Mouse (Mus musculus) heart, postnatal 36 days (tissue): ENCODE measurements around the gene Nav1. TPM values are rescaled to one million over a fixed set of nuclear protein-coding genes. Genes with fewer than 3 reads are reported as not detected.

Experiments
- DNase-seq, 2 experiments: peaks; one replicate each; pipeline ENCODE4 v3.0.0; 2021 to 2022
- intact Hi-C: fragments of 180-260 bp; cut with DNase I; formaldehyde crosslinking; loops from one replicate; pipeline ENCODE4 v1.15.1; 2025
- total RNA-seq, 2 experiments: library from RNA; stranded (reverse); gene quantifications; 2 replicates each; pipeline ENCODE4 v1.2.3; 2021

The Nav1 gene
- total RNA-seq, 2 experiments from 2014 or later, result 18.6 to 20.8 TPM

DNA sequence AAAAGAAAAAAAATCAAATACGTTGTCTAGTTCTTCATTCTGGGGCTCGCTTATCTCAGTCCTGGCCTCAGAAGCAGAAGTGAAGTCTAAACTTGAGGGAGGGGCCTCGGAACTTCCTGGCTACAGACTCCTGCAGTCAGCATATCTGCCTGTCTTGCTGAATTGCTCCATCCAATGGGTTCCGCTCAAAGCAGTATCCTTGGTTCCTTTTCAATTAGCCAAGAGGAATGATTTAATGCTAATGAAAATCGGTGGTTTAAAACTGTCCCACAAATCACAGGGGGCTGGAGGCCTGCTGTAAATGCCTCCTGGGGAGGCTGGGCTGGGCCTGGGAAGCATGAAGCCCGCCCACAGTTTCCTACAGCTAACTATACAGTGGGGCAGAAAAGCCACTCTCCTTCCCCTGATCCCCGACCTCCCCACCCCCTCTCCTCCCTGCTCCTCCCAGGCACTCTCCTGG is 12.9 kb upstream of the Nav1 start:
- peak in 1 of 2 experiments; percentile 23 for DNase-seq

DNA sequence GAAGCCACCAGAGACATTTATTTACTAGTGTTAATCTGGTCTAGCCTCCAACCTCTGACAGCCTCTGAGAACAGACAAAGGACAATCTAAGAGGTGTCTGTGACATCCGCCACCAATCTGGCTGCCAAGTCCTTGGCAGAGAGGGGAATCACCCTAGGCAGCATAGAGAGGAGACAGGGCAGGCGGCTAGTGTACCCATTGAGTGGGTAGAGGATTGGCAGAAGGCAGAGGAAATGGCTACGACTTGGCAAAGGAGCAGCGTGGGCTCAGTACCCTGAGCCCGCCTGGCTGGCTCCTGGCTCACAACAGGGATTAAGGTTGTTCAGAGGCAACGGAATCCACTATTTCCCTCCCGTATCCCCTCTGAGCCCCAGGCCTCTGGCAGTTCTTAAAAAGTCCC is 12.0 kb upstream of the Nav1 start:
- no peak for DNase-seq
- intact Hi-C loops, result loop anchor here (5.0 kb wide), 1 partner anchor 72 kb away; no protein-coding TSS in a partner anchor

More for the DNA sequence above, 12.9 kb upstream of the Nav1 start:
- intact Hi-C loops, result loop anchor here (5.0 kb wide), 1 partner anchor 73 kb away; no protein-coding TSS in a partner anchor

DNA sequence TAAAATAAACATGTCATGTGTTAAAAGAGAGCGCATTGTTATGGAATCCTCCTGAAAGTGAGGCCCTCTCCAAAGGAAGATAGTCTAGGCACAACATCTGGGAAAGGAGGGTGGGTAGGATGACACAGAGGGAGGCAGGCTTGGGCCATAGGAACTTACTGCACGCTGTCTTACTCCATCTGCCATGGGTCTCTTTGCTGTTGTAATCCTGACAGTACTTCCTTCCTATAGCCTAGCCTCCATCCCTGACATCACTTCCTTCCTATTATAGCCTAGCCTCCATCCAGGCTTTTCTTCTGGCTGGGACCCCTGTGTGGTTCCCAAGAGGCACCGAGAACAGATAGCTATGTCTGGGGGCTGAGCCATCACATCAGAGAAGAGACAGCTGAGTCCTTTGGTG is 10.2 kb upstream of the Nav1 start:
- intact Hi-C loops, result loop anchor here (5.0 kb wide), 1 partner anchor 70 kb away; no protein-coding TSS in a partner anchor
- DNase-seq, result no peak

DNA sequence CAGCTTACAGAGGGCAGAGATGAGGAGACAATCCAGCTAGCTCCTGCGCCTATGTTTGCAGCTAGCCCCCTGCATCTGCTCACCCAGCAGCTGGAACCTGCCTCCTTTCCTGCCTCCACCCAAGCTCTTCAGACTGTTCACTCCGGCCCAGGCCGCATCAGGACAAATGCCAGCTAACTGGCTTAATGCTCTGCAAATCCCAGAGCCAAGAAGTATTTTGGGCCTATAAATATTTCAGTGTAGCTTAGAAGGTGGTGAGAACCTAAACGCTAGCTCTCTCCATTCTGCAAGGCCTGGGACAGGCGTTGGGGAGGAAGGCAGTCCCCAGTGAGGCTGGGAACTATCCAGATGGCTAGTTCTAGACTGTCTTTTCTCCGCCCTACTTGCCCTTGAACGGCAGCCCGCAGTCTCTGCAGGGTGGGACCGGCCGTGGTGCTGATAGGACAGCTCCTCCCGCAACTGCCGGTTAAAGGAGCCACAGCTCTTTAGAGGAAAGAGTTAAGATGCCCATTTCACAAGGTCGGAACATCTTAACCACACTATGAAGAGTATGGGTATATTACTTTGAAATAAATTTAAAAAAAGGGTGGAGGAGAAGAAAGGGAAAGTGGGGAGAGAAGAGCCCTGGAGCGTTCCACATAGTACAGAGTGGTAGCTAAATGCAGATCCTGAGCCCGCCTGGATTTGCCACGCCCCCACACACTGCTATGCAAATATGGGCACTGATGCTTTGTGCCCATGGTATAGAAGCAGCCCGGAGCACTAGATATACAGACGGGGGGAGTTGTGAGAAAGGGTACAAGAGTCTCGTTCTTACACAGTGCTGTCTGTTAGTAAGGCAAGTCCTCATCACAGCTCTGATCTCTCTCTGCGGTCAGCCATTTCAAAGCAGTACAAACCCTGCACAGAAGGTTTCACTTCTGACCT is 8.9 kb upstream of the Nav1 start:
- intact Hi-C loops, result loop anchor here (5.0 kb wide), 1 partner anchor 69 kb away; no protein-coding TSS in a partner anchor
- DNase-seq, result peak; percentile 75 to 77

DNA sequence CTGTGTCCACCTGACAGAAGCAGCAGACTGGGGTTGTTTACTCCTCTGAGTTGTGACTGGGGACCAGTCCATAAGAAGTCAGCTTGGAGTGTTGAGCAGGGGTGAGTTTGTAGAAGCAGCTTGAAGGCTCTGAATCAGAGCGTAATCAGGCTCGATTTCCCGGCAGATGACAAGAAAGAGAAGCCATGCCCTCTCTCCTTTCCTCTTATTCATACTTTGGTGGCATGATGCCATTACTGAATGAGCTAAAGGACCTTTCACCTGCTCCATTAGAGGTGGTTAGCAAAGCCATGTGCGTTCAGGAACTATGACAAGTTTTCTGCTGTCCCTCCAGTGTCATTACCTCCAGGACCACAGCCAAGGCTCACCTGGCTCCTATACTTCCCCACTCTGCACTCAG is 2.5 kb upstream of the Nav1 start:
- intact Hi-C loops, result no loop called here

DNA sequence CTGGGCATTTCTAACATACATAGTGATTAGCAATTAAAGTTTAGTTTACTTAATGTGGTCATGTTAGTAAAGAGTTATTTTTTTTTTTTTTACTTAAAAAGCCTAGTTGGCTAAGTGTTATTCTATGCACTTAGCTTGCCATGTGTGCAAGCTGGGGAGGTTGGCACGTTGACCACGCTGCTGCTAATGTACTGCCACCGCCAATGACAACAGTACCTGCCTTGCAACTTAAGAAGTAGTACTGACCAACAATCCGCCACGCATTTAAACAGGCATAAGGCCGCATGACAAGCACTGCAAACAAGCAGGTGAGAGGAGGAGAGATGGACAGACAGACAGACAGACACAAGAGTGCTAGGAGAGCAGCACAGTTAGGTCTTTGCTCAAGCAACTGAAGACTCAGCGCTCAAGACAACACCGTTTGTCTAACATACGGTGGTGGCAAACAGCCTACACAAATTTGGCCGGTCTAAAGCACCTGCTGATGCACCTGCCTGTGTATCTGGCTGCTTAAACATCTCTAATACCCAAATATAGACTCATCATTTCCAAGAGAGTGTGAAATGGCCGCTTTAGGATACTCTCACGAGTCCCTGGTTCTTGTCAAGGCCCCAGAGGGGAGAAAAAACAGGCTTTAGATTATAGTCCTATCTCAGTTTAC is 610 bp downstream of the Nav1 start:
- no peak for DNase-seq
- intact Hi-C loops, result no loop called here

More for the DNA sequence above, 2.5 kb upstream of the Nav1 start:
- DNase-seq, result no peak

DNA sequence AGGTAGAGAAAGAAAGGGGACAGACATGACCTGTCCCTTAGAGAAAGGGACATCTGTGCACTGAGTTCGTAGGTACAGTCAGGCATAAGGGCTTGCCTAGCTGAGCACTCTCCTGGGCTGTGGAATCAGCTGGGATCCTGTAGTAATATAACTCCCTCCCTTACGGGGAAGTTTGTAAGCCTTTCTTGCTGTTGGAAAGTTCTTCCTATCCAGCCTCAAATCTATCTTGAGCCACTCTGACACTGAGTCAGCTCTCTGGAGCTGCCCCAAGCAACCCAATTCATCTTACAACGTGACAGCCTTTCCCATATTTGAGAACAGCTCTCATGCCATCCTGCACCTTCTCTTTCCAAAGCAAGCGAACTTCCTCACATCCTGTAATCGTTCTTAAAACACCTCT is 1.6 kb downstream of the Nav1 start:
- no peak for DNase-seq
- intact Hi-C loops, result no loop called here

DNA sequence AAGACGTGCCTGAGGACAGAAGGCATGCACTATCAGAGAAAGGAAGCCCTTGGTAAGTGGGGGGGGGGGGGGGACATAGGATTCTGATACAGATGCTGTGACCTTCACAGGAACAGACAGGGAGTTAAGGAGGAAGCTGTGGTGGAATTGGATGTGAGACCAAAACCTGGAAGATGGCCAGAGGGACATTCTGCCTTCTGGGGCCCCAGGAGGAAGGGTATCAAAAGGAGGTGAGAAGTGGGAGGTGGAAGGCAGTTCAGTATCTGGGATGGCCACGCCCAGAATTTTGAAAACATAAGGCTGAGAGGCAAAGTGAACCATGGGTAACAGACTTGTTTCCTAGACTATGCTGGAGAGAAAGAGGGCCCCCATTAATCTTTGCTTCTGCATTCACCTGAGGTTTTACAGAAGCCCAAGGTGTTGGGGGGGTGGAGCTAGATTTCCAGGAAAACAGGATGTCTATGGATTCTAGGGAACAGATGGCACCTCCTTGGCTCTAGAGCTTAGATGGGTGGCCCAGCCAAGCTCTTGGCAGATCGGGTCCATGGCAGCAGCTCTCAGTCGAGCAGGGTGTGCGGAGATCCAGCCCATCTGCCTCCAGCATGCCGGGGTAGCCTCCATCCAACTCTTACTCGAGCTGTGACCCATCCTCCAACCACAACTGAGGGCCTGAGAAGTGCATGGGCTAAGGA is 2.6 kb downstream of the Nav1 start:
- DNase-seq, result no peak
- intact Hi-C loops, result no loop called here

DNA sequence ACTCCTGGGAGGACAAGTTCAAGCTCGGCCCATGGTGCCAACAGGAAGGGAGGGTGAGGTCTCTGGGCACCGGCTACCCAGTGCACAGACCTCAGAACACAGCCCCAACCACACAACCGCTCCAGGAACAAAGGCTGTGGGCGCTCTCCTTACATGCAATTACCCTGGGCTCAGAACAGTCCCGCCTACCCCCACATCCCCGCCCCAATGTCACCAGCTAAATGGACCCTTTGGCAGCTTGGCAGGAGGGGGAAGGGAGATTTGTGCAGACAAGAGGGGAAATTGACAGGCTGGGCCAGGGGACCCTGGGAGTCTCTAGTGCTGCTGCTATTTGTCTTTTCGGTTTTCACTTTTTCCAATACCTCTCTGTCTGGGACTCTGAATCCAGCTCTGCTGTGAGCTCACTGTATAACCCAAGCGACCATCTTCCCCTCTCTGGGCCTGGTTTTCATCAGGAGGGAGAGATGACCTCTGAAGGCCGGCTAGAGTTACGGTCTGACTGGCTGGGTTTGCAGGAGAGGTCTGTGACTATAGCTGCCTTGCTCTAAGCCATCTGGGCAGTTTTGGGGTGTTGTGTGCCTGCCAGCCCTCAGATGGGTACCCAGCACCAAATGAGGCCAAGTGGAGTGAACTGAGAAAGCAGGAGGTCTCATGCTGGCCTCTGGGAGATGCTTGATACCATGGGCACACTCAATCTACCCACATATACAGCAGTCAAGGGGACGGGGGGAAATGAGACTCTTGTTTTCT is 3.8 kb downstream of the Nav1 start:
- intact Hi-C loops, result no loop called here
- DNase-seq, result no peak

DNA sequence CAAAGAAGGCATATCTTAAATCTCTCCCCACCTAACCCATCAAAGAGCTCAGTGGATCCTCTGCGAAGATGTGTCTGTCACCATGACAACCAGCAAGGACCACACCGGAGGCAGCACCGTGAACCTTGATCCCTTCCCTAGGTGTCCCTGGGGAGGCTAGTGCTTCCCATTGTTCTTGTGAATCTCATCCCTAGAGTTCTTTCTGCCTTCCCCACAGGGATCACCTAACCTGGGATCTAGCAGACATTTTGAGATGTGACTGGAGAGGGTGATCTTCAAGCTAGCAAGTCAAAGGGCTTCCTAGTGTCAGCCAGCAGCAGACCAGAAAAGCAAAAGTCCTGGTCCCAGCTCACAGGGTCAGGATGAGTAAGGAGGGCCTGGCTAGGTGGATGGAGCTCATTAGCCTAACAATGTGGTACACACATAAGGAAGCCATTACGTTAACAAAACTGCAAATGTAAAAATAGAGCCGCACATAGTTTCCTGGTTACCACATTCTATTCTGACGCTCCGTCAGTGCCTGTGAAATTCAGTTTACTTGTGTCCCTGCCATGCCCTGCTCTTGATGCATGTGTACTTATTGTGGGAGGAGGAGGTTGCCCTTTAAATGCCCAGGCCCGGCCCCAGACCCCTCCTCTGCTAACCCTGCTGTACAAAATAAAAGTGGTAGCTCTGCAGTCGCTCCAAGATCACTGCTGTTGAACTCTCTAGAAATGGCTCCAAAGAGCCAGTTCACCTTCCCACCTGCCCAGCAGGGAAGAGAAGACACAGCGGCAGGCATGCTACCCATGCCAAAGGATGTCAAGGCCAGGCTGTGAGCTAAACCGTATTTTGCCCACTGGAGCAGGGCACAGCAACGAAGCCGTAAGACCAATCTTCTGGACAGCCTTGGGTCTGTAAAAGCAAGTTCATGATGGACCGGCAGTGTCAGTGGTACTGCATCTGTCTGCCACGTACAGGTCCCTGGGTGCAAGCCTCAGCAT is 6.8 kb downstream of the Nav1 start:
- intact Hi-C loops, result no loop called here
- DNase-seq, result no peak

DNA sequence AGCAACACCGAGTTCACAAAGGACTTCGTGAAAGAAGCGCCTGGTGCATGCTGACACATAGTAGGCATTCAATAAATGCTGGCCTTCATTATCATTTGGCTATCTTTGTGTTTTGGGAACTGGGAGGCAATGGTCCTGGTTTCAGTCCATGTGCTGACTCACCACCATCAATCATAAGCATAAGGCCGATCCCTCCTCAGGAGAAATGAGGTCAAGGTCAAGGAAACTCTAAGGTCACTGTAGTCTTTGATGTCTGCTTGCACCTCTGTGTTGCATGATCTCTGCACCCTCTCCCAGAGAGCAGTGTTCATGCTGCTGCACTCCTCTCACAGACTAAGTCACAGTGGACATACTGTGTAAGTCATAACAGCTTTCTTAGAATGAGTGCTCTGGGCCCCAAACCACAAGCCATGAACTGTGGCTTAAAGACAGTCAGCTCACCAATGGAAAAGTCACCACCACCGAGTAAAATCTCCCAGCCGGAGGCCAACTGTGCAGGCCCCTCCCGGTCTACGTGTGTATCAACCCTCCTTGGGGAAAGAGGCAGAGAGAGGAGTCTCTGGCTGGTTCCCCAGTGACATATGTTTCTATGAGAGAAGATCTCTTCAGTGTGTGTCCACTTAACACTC is 8.7 kb downstream of the Nav1 start:
- DNase-seq, result no peak
- intact Hi-C loops, result no loop called here

DNA sequence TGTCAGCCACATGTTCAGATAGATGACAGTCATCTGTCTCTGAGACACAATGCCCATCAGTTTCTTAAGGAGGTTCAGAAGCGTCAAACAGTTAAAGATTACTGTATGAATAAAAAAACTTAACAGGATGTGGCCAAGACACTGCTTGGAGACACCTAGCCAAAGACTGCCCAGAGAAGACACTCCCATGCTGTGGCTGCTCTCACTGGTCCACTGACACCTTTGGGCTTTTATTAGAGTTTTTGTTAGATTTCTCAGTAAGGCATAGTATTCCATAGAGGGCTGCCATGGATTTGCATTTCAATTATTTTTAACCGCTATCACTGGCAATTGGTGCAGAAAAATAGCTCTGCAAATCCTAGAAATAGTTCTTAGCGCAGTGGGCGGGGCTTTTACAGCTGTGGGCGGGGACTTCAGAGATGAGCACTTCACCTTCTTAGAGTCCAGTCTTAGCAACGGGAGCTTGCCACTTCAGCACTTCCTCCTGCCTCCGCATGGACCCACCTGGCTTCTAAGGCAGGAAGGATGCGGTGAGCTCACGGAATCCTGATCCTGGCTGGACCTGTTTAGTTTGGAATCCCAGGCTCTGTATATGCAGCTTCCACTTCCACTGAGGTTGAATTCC is 12.7 kb downstream of the Nav1 start:
- no peak for DNase-seq
- intact Hi-C loops, result loop anchor here (5.0 kb wide), 1 partner anchor 132 kb away; no protein-coding TSS in a partner anchor

DNA sequence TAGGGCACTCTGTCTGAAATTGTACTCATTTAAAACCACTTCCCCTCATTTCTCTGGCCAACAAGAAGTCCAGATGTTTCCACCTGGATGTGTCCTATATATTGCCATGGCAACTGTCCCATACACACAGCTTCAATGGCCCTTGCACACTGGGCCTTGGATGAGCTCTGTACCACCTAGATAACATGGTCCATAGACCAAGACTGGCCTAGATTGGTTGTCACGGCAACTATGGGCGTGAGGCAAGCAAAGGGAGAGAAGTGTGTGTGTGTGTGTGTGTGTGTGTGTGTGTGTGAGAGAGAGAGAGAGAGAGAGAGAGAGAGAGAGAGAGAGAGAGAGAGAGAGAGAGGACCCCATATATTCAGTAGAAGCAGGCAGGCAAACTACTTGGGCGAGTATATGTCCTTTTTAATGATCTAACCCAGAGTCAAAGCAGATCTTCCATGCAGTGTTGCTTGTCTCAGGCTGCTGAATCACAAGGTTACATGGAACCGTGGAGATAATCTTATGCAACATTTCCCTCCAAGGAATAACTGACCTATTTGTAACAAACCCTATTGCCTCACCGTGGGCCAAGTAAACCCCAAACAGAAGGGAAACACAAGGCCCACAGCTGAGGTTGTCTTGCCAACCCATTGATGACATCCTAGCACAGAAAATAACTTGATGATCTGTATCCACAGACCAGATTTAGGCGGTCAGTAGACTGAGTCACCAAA is 13.4 kb downstream of the Nav1 start:
- intact Hi-C loops, result loop anchor here (5.0 kb wide), 1 partner anchor 131 kb away; no protein-coding TSS in a partner anchor
- no peak for DNase-seq

DNA sequence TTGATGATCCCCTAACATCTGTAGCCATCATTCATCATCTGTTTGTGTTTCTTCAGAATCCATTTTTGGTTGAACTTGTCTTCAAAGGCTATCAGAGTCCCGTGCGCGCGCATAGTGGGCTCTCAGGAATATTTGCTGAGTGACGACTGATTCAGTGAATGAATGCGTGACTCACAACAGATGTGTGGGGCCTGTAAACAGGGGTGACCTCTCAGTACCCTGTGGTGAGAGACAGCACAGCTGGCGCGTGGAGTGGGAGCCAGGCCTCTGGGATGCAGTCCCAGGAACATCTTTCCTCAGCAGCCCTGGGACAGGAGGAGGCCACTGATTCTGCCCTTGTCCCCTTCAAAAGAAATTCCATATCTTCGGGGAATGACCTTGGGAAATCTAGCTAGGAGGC is 16.3 kb downstream of the Nav1 start:
- intact Hi-C loops, result loop anchor here (5.0 kb wide), 1 partner anchor 128 kb away; no protein-coding TSS in a partner anchor
- peak; percentile 56 to 64 for DNase-seq

DNA sequence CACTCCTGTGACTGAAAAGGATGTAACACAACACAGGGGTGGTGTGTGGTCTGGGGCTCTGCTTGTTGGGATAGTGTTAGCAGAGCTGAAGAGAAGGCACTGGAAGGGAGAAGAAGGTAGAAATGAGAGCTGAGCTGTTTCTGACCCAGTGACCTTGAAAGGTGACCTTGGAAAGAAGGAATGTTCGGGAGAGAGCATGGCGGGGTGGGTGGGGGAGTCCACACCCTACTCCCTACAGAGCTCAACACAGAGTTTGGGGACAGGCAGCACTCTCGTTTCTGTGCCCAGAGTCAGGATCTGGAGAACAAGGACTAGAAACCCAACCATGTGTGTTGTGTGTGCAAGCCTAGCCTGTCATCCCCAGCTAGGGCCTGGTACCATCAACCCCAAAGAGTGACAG is 18.1 kb downstream of the Nav1 start:
- DNase-seq, result no peak
- intact Hi-C loops, result no loop called here

DNA sequence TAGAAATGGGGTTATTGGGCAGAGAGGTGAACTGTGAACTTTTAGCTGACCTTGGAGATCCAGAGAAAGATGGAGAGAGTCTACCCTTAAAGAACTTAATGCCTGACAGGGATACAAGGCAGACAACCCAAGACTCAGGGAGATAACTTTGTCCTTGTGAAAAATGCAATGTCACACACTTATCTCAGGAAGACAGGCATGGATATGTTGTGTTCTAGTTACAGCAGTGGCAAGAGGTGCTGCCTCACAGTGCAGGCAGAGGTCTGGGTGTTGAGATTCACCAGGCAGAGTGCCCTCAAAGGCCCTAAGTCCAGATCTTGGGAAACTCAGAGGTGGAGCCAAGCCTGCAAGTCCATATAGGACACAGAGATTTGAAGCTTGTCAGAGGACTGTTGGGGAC is 20.2 kb downstream of the Nav1 start:
- DNase-seq, result no peak
- intact Hi-C loops, result no loop called here

DNA sequence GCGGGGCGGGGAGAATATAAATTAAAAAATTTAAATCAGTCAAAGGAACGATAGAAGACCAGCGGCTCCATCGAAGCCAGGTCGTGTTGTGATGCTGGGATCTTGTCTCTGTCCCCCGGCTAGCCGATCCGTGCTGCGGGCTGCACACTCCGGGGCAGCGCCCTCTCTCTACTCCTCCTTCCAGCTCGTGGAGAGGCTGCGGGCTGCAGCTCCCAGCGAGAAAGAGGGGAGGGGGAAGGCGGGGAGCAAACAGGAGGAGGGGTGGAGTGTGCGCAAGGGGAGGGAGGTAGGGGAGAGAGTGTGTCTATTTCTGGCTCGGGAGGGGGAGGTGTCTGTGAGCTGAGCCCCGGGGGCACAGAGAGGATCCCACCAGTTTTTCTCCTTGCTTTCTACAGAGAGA is 21.5 kb downstream of the Nav1 start:
- peak; percentile 33 to 56 for DNase-seq
- intact Hi-C loops, result loop anchor here (2.0 kb wide), 2 partner anchors 37 to 45 kb away; no protein-coding TSS in a partner anchor
